Mouse (Mus musculus) spleen, adult 18-20 months (tissue): ENCODE measurements around the gene Mpv17l.
"Not testable (repeated sequence)": the region's sequence is repeated elsewhere in the genome, so short reads cannot be mapped to it uniquely, and the experiment has no call there.

ENCODE experiments used
- DNase-seq, 2 experiments: peaks; one replicate each; pipeline ENCODE4 v3.0.0; 2022; ENCODE audit warnings: mixed read lengths in 2 of 2

Gene Mpv17l

GRCm38 (mm10) chr16:13940139-13940846 lies 37.3 kb downstream of the Mpv17l start:
- no peak for DNase-seq

- DNase-seq = no peak
These were observed 38.0 kb downstream of the Mpv17l start for GRCm38 (mm10) chr16:13940847-13941395.

- DNase-seq = no peak
These were observed 41.2 kb downstream of the Mpv17l start for GRCm38 (mm10) chr16:13944178-13944577.

- DNase-seq = no peak
These were observed 41.8 kb downstream of the Mpv17l start for GRCm38 (mm10) chr16:13944752-13945151.

- no peak for DNase-seq
These were observed 42.2 kb downstream of the Mpv17l start for GRCm38 (mm10) chr16:13945153-13945552.

GRCm38 (mm10) chr16:13946306-13946705 lies 43.3 kb downstream of the Mpv17l start:
- DNase-seq = no peak

- DNase-seq = no peak
These were observed 48.3 kb downstream of the Mpv17l start for GRCm38 (mm10) chr16:13951245-13951644.

GRCm38 (mm10) chr16:13962053-13962452 lies 59.1 kb downstream of the Mpv17l start:
- no peak for DNase-seq

- DNase-seq = no peak
These were observed 66.1 kb downstream of the Mpv17l start for GRCm38 (mm10) chr16:13969096-13969495.

GRCm38 (mm10) chr16:13972051-13972450 lies 69.1 kb downstream of the Mpv17l start:
- no peak for DNase-seq

GRCm38 (mm10) chr16:13976358-13976896 lies 73.5 kb downstream of the Mpv17l start:
- DNase-seq = not testable (repeated sequence)

GRCm38 (mm10) chr16:13977026-13977425 lies 74.1 kb downstream of the Mpv17l start:
- not testable (repeated sequence) for DNase-seq

- not testable (repeated sequence) for DNase-seq
These were observed 78.8 kb downstream of the Mpv17l start for GRCm38 (mm10) chr16:13981726-13982125.

- DNase-seq = no peak
These were observed 80.2 kb downstream of the Mpv17l start for GRCm38 (mm10) chr16:13983161-13983560.

- DNase-seq = no peak
These were observed 83.2 kb downstream of the Mpv17l start for GRCm38 (mm10) chr16:13986197-13986573.

GRCm38 (mm10) chr16:13986574-13987478 lies 83.9 kb downstream of the Mpv17l start, which contains the start of the genes 2900011O08Rik and Ifitm7:
2900011O08Rik (plus strand) TSS chr16:13986604.
Ifitm7 (minus strand) TSS chr16:13986888.
- DNase-seq = no peak

- DNase-seq = no peak
These were observed 89.7 kb downstream of the Mpv17l start for GRCm38 (mm10) chr16:13992518-13993248.

GRCm38 (mm10) chr16:13994076-13994475 lies 91.1 kb downstream of the Mpv17l start:
- DNase-seq = no peak

- no peak for DNase-seq
These were observed 91.5 kb downstream of the Mpv17l start for GRCm38 (mm10) chr16:13994502-13994901.
